Mouse (Mus musculus) midbrain, embryonic 10.5 days (tissue): ENCODE data around the gene Smn1. TPM values are rescaled to one million over a fixed set of nuclear protein-coding genes. Genes with fewer than 3 reads are reported as not detected.
"Not testable (repeated sequence)": the region's sequence is repeated elsewhere in the genome, so short reads cannot be mapped to it uniquely, and the experiment has no call there.

Source experiments
- DNase-seq: peaks from one replicate; pipeline ENCODE4 v3.0.0-alpha.2; 2017; ENCODE audit warnings: low spot score
- H3K27ac ChIP-seq: fragments of 300-500 bp; sonication (generic); replicated peaks from 2 replicates; pipeline ENCODE4 v1.5.1; 2016; ENCODE audit warnings: mild to moderate bottlenecking
- H3K27me3 ChIP-seq: fragments of 300-500 bp; sonication (generic); 2 replicates; pipeline ENCODE4 v1.6.1; 2016; ENCODE audit warnings: low read depth, mild to moderate bottlenecking; ENCODE audit not compliant: poor library complexity, severe bottlenecking
- H3K36me3 ChIP-seq: fragments of 300-500 bp; sonication (generic); 2 replicates; pipeline ENCODE4 v1.6.1; 2016; ENCODE audit warnings: mild to moderate bottlenecking, moderate library complexity
- H3K4me1 ChIP-seq: fragments of 300-500 bp; sonication (generic); 2 replicates; pipeline ENCODE4 v1.6.1; 2016
- H3K4me3 ChIP-seq: fragments of 300-500 bp; sonication (generic); 2 replicates; pipeline ENCODE4 v1.5.1; 2016; ENCODE audit warnings: mild to moderate bottlenecking, moderate library complexity
- H3K9me3 ChIP-seq: fragments of 300-500 bp; sonication (generic); replicated peaks from 2 replicates; pipeline ENCODE4 v1.6.1; 2016; ENCODE audit warnings: mild to moderate bottlenecking
- WGBS: fragments of 180-500 bp; shearing (Covaris S2); methylation state at CpG from one replicate; pipeline ENCODE4 v1.1.7; 2016; 5-methylcytosine and 5-hydroxymethylcytosine counted together
- polyA plus RNA-seq: library from polyadenylated mRNA; unstranded; fragments of >200 nt; fragmentation: Nextera tagmentation; extraction: Ambion mirVana; gene quantifications from 2 replicates; pipeline ENCODE4 v1.2.1, GENCODE M21; 2016

Gene Smn1
- polyA plus RNA-seq, 1 experiment from 2014 or later = 86.4 TPM

DNA sequence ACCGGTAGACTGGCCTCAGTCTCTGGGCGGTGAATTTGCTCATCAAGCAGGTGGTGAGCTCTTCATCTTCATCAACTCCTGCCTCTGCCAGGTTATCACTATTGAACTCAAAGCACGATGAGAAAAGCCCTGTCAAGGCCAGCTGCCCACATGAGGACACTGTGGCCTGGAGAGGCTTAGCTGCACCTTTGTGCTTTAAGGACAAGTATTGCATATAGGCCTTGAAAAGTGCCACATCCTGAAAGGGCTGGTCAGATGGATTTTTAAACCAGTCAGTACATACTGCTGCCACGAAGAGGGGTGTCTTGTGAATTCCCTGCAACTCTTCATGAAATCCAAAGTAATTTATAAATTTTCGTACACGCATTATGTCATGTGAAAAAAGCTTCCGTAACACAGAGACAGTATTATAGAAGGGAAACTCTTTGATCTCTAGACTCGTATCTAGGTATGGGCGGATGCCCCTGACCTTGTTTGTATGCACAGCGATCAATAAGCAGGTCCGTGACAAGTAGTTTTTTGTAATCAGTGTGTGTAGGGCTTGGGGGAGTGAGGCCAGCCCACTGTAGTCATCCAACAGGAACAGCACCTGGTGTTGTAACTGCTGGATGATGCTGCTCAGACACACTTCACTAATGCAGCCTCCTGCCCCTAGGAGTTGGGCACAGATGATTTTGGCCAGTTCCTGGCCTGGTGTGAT, 36.7 kb downstream of the Smn1 start:
- WGBS = 89% methylated on average over 11 of the region's 11 CpGs
- H3K27me3 ChIP-seq, DNase-seq, H3K9me3 ChIP-seq, H3K4me1 ChIP-seq, H3K4me3 ChIP-seq, H3K36me3 ChIP-seq, H3K27ac ChIP-seq: not testable (repeated sequence)

DNA sequence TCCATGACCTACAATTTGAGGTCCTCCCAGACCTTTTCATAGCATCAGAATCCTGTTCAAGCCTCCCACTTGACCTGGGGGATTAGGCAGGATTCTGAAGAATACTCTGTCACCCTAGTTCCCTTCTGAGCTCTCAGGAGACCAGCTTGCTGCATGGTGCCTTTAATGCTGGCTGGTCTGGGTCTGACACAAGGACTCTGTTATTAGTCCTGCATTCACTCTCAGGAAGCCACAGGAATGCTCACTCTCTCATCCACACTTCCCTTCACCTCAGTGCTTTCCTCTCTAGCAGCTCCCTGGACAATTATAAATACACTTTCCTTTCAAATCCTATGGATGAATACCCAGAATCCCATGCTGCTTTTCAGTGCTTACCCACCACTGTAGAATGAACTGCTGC, 37.8 kb downstream of the Smn1 start:
- H3K9me3 ChIP-seq, H3K36me3 ChIP-seq: not testable (repeated sequence)

DNA sequence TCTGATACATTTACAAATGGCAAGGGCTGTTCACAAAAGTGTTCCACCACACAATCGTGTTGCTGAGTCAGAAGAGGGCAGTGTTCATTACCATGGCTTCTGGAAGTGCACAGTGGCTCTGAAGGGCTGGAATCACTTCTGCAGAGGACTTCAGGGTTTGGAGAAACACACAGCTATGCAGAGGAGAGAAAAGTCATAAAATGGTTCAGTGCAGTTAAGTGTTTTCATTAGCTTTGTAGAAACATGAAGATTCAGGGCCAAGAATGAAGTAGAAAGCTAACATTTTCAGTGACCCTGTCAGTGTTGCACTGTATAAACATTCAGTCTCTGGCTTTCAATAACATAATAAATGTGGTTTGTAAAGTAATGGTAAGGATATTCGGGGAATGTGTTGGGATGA, 41.7 kb downstream of the Smn1 start:
- not testable (repeated sequence) for DNase-seq, H3K36me3 ChIP-seq, H3K27me3 ChIP-seq, H3K4me1 ChIP-seq, H3K9me3 ChIP-seq, H3K4me3 ChIP-seq, H3K27ac ChIP-seq
- WGBS = 75% methylated on average over 2 of the region's 2 CpGs

More for the DNA sequence above, 37.8 kb downstream of the Smn1 start:
- not testable (repeated sequence) for H3K27ac ChIP-seq, H3K4me3 ChIP-seq, H3K27me3 ChIP-seq, H3K4me1 ChIP-seq, DNase-seq

DNA sequence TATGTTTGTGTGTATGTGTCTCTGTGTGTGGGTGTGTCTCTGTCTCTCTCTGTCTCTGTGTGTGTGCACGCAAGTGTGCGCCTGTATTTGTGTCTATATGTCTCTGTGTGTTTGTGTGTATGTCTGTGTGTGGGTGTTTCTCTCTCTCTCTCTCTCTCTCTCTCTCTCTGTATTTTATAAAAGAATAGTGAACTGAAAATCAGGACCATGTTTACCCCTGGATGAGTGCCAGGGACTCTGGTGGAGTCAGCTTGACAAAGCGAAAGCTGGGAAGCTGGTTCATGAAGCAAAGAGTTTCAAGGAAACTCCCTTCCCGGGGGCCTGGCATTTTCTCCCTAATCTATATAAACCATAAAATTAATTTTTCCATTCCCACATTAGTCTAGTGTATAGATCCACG, 49.7 kb downstream of the Smn1 start:
- H3K36me3 ChIP-seq, H3K4me1 ChIP-seq, DNase-seq, H3K27ac ChIP-seq, H3K9me3 ChIP-seq, H3K4me3 ChIP-seq, H3K27me3 ChIP-seq: not testable (repeated sequence)
- 94% methylated on average over 3 of the region's 5 CpGs for WGBS

DNA sequence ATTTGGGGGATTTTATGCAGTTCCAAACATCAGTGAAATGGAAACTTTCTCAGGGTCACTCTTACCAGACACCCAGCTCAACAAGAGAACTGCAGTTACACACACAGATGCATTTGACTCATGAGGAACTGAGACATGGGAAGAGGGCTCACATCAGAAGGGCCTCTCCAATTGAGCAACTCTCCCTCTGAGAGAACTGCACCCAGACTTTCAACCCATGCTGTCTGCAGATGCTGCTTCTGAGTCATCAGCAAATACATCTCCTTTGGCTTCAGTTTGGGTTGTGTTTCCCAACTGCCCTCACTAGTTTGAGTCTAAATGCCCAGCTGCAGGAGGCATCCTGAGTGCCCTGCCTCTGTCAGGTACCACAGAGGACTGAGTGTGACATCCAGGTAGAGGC, 58.5 kb downstream of the Smn1 start:
- not testable (repeated sequence) for H3K27me3 ChIP-seq, H3K4me1 ChIP-seq, H3K27ac ChIP-seq, H3K4me3 ChIP-seq, DNase-seq, H3K36me3 ChIP-seq, H3K9me3 ChIP-seq

Other genes starting within 250 kb of the Smn1 start
- gene Cartpt, start 223.8 kb upstream of the Smn1 start, polyA plus RNA-seq = 5.1 and 13.5 TPM in 2 replicates
- 35.3 and 36.7 TPM in 2 replicates for gene Mccc2, start 109.2 kb upstream of the Smn1 start, polyA plus RNA-seq
- 26.4 and 27.6 TPM in 2 replicates for gene Bdp1, start 20.8 kb upstream of the Smn1 start, polyA plus RNA-seq
- gene Serf1, start 16.8 kb upstream of the Smn1 start, polyA plus RNA-seq = 145 and 172 TPM in 2 replicates
- gene Naip2, start 77.2 kb downstream of the Smn1 start, polyA plus RNA-seq = 0.11 and 0.16 TPM in 2 replicates
- gene Naip5, start 121.5 kb downstream of the Smn1 start, polyA plus RNA-seq = 0.07 TPM in 2 replicates
- gene Naip6, start 192.8 kb downstream of the Smn1 start, polyA plus RNA-seq = 0.02 TPM in 1 of 2 replicates, not detected in the other